Mouse (Mus musculus): ENCODE measurements at regions not wholly inside any gene's neighbourhood (a gene's known extent, or its start where the extent isn't known, plus 50 kb on each side); places are given as distances from the start of the nearest gene placed in this dataset.
A peak's percentile ranks its signal among the peaks of the same experiment; 100 is the strongest.

DNA sequence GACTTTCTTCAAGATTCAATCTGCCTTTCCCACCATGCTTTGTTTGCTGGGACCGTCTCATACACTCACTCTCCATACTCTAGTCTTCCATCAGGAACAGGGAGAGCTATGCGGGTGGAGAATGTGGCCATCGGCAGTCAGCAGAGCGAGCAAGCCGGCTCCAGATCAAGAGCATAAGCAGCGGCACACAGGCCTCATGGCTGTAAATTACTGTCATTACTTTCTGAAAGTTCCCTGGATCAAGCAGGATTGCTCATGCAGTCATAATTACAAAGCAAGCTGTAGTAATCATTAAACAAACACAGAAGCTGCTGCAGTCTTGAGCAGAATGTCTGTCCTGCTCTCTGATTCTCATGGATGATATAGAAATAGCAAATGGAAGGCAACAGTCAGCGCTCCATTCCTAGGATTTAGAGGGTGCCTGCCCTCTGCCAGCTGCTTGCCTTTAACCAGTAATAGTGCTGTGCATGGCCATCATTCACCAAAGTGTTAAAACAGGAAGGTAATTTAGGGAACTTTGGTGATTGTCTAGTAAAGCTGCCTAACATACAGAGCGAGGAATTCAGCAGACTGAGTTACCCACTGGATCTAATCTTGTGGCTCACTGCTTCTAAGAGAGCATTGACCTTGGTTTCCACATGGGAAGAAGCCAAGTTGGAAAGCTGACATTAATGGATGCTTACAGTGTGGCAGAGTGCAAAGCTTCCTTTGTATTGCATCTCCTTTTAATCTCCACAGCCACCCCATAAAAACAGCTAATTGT is 298.2 kb downstream of the 1190002N15Rik start:
- no peak for TF ChIP-seq POLR2A (IDR thresholded peaks at IDR 0.05; ENCODE audit: borderline replicate concordance, extremely low read depth, insufficient read depth, insufficient read length, poor library complexity, severe bottlenecking)
- TF ChIP-seq CTCF (IDR thresholded peaks at IDR 0.05; ENCODE audit: borderline replicate concordance, extremely low read depth, insufficient read depth, insufficient read length) = no peak
- peak; percentile 48 for DNase-seq (ENCODE audit: low read depth)

DNA sequence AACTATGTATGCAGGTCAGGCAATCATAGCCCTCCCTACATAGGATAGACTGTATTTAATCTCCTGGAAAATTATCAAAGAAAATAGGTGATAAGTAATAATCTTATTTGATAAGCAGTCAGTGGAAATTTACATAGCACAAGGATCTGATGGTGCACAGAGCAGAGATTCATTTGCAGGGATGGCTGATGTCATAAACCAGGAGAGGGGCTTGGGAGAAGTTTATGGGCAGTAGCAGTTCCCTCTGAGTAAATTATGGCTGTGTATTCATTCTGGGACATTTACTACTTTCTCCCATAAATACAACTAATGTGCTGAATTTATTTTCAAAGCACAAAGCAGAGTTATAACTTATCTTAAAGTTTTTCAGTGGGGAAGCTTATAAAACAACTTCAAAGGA is 299.3 kb downstream of the 1190002N15Rik start:
- no peak for DNase-seq (ENCODE audit: low read depth)
- no peak for TF ChIP-seq CTCF (IDR thresholded peaks at IDR 0.05; ENCODE audit: borderline replicate concordance, extremely low read depth, insufficient read depth, insufficient read length)
- TF ChIP-seq POLR2A (IDR thresholded peaks at IDR 0.05; ENCODE audit: borderline replicate concordance, extremely low read depth, insufficient read depth, insufficient read length, poor library complexity, severe bottlenecking) = no peak

DNA sequence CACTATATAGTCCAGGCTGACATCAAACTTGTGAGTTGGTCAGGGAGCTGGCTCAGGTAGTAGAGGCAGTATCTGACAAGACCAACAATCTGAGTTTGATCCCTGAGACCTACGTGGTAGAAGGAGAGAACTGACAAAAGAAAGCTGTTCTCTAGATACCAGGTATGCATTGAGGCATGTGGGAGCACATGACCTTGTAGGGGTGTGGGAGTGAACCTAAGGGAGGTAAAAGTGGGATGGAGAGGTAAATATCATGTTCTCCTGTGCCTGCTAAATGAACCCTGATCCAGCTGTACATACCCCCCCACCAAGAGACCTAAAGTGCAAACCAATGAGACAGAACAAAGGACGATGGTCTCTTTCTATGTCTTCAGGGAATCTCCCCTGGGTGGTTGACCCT is 308.3 kb downstream of the 1190002N15Rik start:
- no peak for DNase-seq (ENCODE audit: low read depth)
- TF ChIP-seq POLR2A (IDR thresholded peaks at IDR 0.05; ENCODE audit: borderline replicate concordance, extremely low read depth, insufficient read depth, insufficient read length, poor library complexity, severe bottlenecking) = no peak
- TF ChIP-seq CTCF (IDR thresholded peaks at IDR 0.05; ENCODE audit: borderline replicate concordance, extremely low read depth, insufficient read depth, insufficient read length) = no peak

DNA sequence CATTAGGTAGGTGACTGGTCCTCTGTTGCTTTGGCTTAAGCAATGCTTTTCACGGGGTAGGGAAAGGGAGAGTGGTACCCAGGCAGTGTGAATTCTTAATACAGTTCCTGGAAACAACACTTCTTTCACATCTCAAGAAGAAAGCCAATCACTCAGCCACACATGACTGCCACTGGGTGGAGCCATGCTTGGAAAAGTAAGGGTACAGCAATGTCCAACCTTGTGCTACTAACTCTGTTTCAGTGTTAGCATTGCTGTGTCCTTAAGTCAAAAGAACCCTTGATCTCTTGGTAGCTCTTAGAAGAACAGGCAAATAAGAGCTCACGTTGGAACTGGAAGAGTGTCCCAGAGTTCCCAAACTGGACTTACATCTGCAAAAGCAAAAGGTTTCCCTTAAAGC is 318.8 kb downstream of the 1190002N15Rik start:
- DNase-seq (ENCODE audit: low read depth) = peak; percentile 17
- TF ChIP-seq CTCF (IDR thresholded peaks at IDR 0.05; ENCODE audit: borderline replicate concordance, extremely low read depth, insufficient read depth, insufficient read length) = no peak
- TF ChIP-seq POLR2A (IDR thresholded peaks at IDR 0.05; ENCODE audit: borderline replicate concordance, extremely low read depth, insufficient read depth, insufficient read length, poor library complexity, severe bottlenecking) = no peak

DNA sequence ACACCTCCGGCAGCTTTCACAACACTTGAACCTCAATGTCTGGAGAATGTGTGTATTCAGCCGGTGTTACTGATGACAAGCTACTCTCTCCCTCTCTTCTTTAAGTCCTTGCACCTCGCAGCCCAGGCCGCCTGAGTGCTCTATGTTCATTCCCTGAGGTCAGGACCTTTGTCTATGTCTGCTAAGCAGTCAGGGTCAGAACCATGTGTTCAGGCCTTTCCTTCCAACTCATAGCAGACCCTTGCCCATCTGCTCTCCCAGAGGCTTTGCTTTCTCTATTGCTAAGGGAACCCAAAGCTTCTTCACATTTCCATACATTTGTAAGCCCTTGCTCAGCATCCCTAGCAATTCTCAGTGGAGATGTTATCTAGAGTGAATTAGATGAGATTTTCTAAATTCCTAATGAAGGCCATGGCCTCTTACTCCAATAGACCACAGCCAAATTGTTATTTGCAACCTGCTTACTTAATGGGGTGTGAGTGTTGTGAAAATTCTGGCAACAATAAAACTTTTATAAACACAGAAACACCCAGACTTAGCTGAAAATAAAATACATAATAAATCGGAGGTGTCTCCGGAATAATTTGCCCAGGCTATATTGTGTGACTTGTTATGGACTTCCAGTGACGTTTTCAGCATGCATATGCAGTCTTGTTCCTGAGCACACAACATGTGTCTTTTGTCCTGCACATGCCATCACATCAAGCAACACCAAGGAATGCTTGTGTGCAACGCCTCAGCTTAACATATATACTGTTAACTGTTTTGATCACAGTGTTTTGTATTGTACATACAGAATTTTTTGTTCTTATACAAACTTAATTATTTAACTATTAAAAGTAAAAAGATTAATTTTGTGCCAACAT is 321.2 kb downstream of the 1190002N15Rik start:
- no peak for DNase-seq (ENCODE audit: low read depth)
- TF ChIP-seq CTCF (IDR thresholded peaks at IDR 0.05; ENCODE audit: borderline replicate concordance, extremely low read depth, insufficient read depth, insufficient read length) (no peak), POLR2A (IDR thresholded peaks at IDR 0.05; ENCODE audit: borderline replicate concordance, extremely low read depth, insufficient read depth, insufficient read length, poor library complexity, severe bottlenecking) (no peak)

DNA sequence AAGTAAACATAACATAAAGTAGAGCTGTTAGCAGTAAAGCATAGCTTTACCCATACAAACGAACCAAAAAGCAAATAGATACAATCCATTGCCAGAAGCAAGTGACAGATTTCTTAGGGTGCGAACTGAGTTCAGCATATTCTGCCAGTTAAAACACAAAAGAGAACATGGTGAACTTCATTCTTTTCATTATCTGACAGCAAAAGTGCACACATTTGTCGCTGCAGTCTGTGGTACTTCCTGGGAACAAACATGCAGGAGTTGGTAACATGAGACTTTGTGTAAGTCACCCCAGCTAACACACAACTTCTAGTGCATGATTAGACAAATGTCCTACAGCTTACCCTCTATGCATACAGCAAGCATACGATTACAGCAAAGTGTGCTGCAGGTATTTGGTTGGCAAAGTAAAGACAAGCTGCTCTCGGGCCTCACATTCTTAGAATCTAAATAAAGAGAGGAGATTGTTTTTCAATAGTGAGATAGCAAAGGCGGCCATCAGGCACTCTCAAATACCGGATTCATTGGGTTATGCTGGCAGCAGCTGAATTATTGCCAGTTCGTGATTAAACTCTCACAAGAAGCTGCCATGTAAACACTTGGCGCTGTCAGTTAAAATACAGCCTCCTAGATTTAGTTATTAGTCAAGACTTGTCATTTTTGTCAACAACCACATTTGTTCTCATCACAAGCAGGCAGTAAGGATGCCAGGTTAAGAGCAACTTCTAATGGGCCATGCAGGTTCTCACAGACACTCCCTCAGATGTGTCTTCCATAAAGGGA is 327.2 kb downstream of the 1190002N15Rik start:
- DNase-seq (ENCODE audit: low read depth) = peak; percentile 81
- TF ChIP-seq CTCF (IDR thresholded peaks at IDR 0.05; ENCODE audit: borderline replicate concordance, extremely low read depth, insufficient read depth, insufficient read length) (no peak), POLR2A (IDR thresholded peaks at IDR 0.05; ENCODE audit: borderline replicate concordance, extremely low read depth, insufficient read depth, insufficient read length, poor library complexity, severe bottlenecking) (no peak)

DNA sequence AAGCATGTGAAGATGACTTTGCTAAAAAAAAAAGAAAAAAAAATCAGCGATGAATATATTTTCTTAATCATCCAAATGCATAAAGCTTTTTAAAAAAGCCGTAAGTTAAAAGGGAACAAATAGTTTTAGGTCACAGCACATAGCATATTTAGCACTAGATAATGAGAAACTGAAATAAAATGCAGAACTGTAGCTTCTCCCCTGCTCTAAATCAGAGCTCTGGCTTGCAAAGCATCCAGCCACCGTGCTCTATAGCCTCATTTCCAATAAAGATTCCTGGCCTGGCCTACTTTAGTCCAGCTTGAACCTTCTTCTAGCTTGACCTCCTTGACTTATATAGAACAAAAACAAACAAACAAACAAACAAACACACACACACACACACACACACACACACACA is 328.9 kb downstream of the 1190002N15Rik start:
- DNase-seq (ENCODE audit: low read depth) = no peak
- TF ChIP-seq CTCF (IDR thresholded peaks at IDR 0.05; ENCODE audit: borderline replicate concordance, extremely low read depth, insufficient read depth, insufficient read length) (no peak), POLR2A (IDR thresholded peaks at IDR 0.05; ENCODE audit: borderline replicate concordance, extremely low read depth, insufficient read depth, insufficient read length, poor library complexity, severe bottlenecking) (no peak)

DNA sequence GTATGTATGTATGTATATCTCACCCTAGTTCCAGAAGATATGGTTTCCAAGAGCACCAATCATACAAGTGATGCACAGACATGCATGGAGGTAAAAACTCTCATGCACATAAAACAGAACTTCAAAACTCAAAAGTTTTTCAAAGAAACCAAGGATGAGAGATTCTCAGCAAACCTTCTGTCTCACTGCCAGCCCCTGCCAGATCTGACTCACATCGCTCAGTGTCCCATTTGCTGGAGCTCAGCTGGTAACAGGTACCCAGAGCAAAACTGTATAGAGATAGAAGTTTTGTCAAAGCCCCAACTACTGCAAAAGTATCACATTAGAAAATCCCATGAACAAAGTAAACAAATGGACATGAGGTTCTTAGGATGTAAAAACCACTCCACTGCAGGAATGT is 337.0 kb downstream of the 1190002N15Rik start:
- DNase-seq (ENCODE audit: low read depth) = no peak
- TF ChIP-seq CTCF (IDR thresholded peaks at IDR 0.05; ENCODE audit: borderline replicate concordance, extremely low read depth, insufficient read depth, insufficient read length) = no peak
- no peak for TF ChIP-seq POLR2A (IDR thresholded peaks at IDR 0.05; ENCODE audit: borderline replicate concordance, extremely low read depth, insufficient read depth, insufficient read length, poor library complexity, severe bottlenecking)

DNA sequence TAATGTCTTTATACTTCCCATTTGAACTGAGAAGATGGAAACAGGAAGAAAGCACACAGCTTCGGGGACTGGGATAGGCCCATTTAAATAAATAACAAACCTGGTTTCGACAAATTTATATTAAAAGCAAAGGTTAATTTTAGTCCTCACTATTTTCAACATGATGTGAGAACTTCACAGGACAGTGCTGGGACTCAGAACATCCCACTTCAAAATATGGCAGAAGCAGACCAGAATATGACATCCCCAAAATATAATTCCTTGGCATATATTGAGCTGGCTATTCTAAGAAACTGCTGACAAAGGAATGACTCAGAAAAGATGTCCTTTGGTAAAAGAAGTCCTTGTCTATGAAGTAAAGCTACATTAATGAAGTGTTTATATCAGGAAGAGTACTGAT is 338.0 kb downstream of the 1190002N15Rik start:
- TF ChIP-seq POLR2A (IDR thresholded peaks at IDR 0.05; ENCODE audit: borderline replicate concordance, extremely low read depth, insufficient read depth, insufficient read length, poor library complexity, severe bottlenecking) = no peak
- TF ChIP-seq CTCF (IDR thresholded peaks at IDR 0.05; ENCODE audit: borderline replicate concordance, extremely low read depth, insufficient read depth, insufficient read length) = no peak
- no peak for DNase-seq (ENCODE audit: low read depth)

DNA sequence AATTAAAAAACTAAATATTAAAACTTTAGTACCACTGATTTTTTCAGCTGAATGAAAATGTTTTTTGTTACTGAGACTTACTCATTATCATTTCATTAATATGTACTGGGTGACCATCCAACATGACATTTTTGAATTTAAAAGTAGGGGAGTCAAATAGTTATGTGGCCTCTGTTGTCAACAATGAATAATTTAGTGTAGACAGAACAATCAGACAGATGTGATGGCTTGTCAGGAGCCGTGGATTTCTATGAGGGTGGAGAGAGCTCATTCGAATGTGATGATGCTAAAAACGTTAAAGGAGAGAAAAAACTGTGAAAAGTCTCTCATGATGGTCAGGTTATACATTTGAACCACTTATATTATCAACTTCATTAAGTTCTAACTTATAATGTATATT is 346.8 kb downstream of the 1190002N15Rik start:
- peak; percentile 58 for DNase-seq (ENCODE audit: low read depth)

More for the DNA sequence above, 346.8 kb downstream of the 1190002N15Rik start:
- TF ChIP-seq CTCF (IDR thresholded peaks at IDR 0.05; ENCODE audit: borderline replicate concordance, extremely low read depth, insufficient read depth, insufficient read length) = no peak
- TF ChIP-seq POLR2A (IDR thresholded peaks at IDR 0.05; ENCODE audit: borderline replicate concordance, extremely low read depth, insufficient read depth, insufficient read length, poor library complexity, severe bottlenecking) = no peak
